Mouse (Mus musculus) left cerebral cortex, adult 11 months (tissue): Measurements from ENCODE around the gene Ankfn1.

Experiments used
- DNase-seq: peaks from one replicate; pipeline ENCODE4 v3.0.0; 2022; ENCODE audit warnings: low spot score

Gene Ankfn1

GRCm38 (mm10) chr11:89777431-89777830 lies at the start of gene Ankfn1:
Gene Ankfn1, minus strand, starts transcription at chr11:89777653.
- no peak for DNase-seq

GRCm38 (mm10) chr11:89823661-89824446 lies 46.4 kb upstream of the Ankfn1 start:
- no peak for DNase-seq

- DNase-seq: no peak
Observed at GRCm38 (mm10) chr11:89818594-89818993, 41.1 kb upstream of the Ankfn1 start.

- no peak for DNase-seq
Observed at GRCm38 (mm10) chr11:89811403-89811802, 34.0 kb upstream of the Ankfn1 start.

- no peak for DNase-seq
Observed at GRCm38 (mm10) chr11:89807998-89808397, 30.5 kb upstream of the Ankfn1 start.

GRCm38 (mm10) chr11:89804822-89805221 lies 27.4 kb upstream of the Ankfn1 start:
- no peak for DNase-seq

GRCm38 (mm10) chr11:89803974-89804373 lies 26.5 kb upstream of the Ankfn1 start:
- DNase-seq: no peak

- DNase-seq: no peak
Observed at GRCm38 (mm10) chr11:89792709-89793108, 15.3 kb upstream of the Ankfn1 start.

GRCm38 (mm10) chr11:89776070-89776469 lies 1.4 kb downstream of the Ankfn1 start:
- DNase-seq: no peak

- no peak for DNase-seq
Observed at GRCm38 (mm10) chr11:89774913-89775312, 2.5 kb downstream of the Ankfn1 start.

GRCm38 (mm10) chr11:89772941-89773340 lies 4.5 kb downstream of the Ankfn1 start:
- DNase-seq: no peak

GRCm38 (mm10) chr11:89765770-89766148 lies 11.7 kb downstream of the Ankfn1 start:
- DNase-seq: no peak

GRCm38 (mm10) chr11:89765014-89765769 lies 12.3 kb downstream of the Ankfn1 start:
- DNase-seq: no peak

- no peak for DNase-seq
Observed at GRCm38 (mm10) chr11:89733973-89734693, 43.3 kb downstream of the Ankfn1 start.

- no peak for DNase-seq
Observed at GRCm38 (mm10) chr11:89733526-89733925, 43.9 kb downstream of the Ankfn1 start.

- peak; percentile 71 for DNase-seq
Observed at GRCm38 (mm10) chr11:89720847-89721246, 56.6 kb downstream of the Ankfn1 start.

GRCm38 (mm10) chr11:89718491-89718982 lies 58.9 kb downstream of the Ankfn1 start:
- DNase-seq: no peak

GRCm38 (mm10) chr11:89716351-89716750 lies 61.1 kb downstream of the Ankfn1 start:
- DNase-seq: no peak

- no peak for DNase-seq
Observed at GRCm38 (mm10) chr11:89708526-89708925, 68.9 kb downstream of the Ankfn1 start.

- no peak for DNase-seq
Observed at GRCm38 (mm10) chr11:89696431-89697403, 80.7 kb downstream of the Ankfn1 start.

- DNase-seq: no peak
Observed at GRCm38 (mm10) chr11:89693686-89694085, 83.8 kb downstream of the Ankfn1 start.
